Mouse (Mus musculus) 3T3-L1 (cell line): ENCODE measurements at regions not wholly inside any gene's neighbourhood (a gene's known extent, or its start where the extent isn't known, plus 50 kb on each side); places are given as distances from the start of the nearest gene placed in this dataset.
"Not testable (repeated sequence)": the region's sequence is repeated elsewhere in the genome, so short reads cannot be mapped to it uniquely, and the experiment has no call there.

Source experiments
- DNase-seq: peaks from one replicate; pipeline ENCODE4 v3.0.0-alpha.2; 2015; ENCODE audit warnings: low read depth, low spot score

GRCm38 (mm10) chr5:151733991-151734390 lies 82.9 kb upstream of the Rfc3 start:
- DNase-seq, result peak; percentile 56

- DNase-seq, result no peak
Observed at GRCm38 (mm10) chr5:151725619-151726018, 74.6 kb upstream of the Rfc3 start.

GRCm38 (mm10) chr5:151724403-151724802 lies 73.4 kb upstream of the Rfc3 start:
- DNase-seq, result not testable (repeated sequence)

GRCm38 (mm10) chr5:151722458-151722857 lies 71.4 kb upstream of the Rfc3 start:
- DNase-seq, result no peak

GRCm38 (mm10) chr5:151719757-151720156 lies 68.7 kb upstream of the Rfc3 start:
- DNase-seq, result not testable (repeated sequence)

- no peak for DNase-seq
Observed at GRCm38 (mm10) chr5:151717923-151718322, 66.9 kb upstream of the Rfc3 start.

- DNase-seq, result peak; percentile 88
Observed at GRCm38 (mm10) chr5:151705226-151705625, 54.2 kb upstream of the Rfc3 start.

- DNase-seq, result no peak
Observed at GRCm38 (mm10) chr5:151704049-151704448, 53.0 kb upstream of the Rfc3 start.
